Mouse (Mus musculus) c-Kit-negative CD71-positive TER-119-positive erythroid progenitor cells, embryonic 14.5 days (primary cell): ENCODE measurements at regions not wholly inside any gene's neighbourhood (a gene's known extent, or its start where the extent isn't known, plus 50 kb on each side); places are given as distances from the start of the nearest gene placed in this dataset.

ENCODE experiments used
- DNase-seq: peaks from one replicate; pipeline ENCODE4 v3.0.0-alpha.2; 2013; ENCODE audit warnings: low read depth, low spot score

DNA sequence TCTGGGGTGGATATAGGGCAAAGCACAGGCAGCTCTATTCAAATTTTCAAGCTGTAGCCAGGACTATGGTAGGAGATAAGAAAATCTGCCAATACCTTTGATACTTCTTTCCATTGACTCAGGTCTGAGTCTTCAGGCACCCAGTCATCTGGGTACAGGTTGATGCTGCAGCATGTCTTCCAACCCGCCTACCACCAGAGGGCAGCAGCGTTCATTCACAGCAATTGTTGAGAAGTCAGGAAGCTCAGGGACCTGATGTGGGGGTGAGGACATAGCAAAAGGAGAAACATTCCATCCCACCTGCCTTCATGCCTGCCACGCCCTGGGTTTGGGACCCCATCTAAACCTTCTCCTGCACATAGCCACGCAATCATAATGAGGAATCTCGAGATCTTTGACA, 118.2 kb upstream of the Gm21876 start:
- no peak for DNase-seq

DNA sequence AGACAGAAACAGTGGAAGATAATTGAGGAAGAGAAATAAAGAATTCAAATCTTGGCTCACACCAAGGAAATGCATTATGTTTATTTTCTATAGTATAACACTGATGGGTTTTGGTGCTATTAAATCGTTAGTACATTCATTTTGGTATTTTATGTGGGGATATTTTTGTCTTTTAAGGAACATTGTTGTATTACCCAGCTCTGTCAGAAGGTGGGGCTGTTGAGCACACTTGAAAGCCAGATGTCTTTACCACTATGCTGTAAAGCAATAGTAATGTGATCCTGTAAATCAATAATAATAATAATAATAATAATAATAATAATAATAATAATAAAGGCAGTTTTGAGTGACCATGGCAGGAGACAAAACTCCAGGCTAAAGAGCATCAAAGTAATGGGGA, 120.0 kb upstream of the Gm21876 start:
- DNase-seq = no peak

DNA sequence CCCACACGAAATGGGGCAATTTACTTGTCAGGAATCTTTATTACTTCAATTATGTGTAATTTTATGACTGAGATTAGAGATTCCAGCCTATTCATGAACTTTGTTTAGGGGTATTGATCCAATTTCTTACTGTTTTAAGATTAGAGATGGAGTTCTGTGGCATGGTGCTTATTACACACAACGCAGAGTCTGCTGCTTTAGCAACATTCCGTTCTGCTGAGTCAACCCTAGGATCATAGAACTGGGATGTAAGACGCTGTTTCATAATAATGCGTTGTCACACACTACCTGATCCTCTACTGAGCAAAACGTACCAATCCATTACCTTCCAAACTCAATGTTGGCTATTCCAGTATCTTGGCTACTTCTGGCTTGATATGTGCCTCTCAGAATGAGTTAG, 121.9 kb upstream of the Gm21876 start:
- no peak for DNase-seq

DNA sequence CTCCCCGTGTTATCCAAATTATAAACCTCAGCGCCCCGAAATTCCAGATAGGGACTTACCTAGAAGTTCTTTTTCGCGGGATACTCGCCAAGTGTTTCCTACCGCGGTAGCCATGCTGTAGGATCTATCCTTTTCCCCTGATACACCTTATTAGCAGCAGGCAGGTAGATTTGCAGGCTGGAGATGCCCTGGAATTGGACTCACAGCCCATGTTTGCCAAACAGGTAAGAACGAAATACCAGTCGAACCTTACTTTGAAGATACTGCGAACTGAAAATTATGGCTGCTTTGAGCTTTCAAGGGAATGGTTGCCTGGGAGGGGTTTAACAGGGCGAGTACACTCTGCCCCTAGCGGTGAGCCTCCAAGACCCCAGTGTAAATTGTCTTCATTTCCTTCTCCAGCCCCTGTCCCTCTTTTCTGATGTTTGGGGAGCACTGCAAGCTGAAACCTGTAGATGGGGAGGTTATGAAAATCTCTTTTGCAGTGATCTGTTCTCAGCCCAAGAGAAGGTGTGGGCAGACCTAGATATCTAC, 149.8 kb upstream of the Agtr2 start:
- DNase-seq = no peak

DNA sequence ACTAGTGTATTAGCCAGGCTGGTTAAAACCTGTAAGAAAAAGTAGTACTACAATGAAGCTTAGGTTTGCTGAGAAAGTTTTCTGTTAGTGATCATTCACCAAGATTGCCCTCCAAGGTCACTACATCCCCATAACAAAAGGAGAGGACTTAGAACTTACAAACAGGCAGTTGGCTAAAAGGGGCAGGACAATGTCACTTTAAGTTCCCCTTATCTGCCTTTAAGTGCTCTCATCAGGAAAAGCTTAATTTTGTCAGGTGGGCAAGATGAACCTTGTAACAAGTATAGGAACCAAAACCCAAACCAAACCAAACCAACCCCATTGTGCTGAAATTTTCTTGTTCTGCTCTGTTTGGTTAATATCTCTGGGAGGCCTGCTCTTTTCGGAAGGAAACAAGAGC, 139.9 kb upstream of the Agtr2 start:
- no peak for DNase-seq

DNA sequence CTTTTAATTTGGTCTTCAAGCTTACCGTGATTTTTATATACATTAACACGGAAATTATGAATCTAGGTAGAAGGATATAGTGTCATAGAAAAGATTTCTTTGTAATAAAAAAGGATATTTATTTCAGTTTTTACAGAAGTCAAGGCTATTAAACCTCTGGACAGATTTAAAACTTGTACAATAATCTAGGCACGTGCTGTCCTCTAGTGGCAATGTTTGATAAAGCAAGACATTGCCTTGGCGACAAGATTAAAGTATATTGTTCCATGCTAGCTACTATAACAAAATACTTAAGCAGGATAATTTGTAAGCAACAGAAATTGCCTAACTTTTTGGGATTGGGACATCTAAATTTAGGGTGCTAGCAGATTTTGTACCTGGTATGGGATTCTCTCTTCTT, 133.8 kb upstream of the Agtr2 start:
- no peak for DNase-seq

DNA sequence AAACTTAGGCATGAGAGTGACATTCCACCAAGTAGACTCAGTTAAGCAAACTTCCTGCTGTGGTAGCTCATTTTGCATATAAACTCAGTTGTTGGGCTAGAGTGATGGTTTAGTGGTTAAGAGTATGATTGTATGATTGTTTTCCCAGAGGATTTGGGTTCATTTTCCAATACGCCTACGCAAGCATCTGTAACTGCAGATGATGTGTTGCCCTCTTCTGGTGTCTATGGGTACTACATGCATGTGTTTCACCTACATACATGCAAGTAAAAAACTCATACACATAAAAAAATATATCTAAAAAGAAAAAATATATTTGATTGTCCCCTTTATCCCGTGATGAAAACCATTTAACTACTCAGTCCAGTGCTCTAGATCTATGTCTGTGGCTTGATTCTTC, 132.0 kb upstream of the Agtr2 start:
- no peak for DNase-seq

DNA sequence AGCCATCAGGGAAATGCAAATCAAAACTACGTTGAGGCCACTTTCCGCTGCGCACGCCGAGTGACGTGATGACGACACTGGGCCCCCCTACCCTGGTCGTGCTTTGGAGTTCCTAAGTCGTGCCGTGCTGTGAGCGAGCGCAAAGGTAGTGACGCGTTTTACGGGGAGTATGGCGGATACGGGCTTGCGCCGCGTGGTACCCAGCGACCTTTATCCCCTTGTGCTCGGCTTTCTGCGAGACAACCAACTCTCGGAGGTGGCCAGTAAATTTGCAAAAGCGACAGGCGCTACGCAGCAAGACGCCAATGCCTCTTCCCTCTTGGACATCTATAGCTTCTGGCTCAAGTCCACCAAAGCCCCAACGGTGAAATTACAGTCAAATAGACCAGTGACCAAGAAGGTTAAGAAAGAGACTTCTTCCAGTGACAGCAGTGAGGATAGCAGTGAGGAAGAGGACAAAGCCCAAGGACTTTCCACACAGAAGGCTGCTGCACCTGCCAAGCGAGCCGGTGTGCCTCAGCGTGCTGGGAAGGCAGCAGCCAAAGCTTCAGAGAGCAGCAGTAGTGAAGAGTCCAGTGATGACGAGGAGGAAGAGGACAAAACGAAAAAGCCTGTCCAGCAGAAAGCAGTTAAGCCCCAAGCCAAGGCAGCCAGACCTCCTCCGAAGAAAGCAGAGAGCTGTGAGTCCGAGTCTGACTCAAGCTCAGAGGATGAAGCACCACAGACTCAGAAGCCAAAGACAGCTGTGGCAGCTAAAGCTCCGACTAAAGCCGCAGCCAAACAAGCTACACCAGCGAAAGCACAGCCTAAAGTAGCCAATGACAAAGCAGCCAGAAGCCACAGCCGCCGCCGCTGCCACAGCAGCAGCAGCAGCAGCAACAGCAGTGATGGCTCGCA, 123.3 kb upstream of the Agtr2 start:
- no peak for DNase-seq

DNA sequence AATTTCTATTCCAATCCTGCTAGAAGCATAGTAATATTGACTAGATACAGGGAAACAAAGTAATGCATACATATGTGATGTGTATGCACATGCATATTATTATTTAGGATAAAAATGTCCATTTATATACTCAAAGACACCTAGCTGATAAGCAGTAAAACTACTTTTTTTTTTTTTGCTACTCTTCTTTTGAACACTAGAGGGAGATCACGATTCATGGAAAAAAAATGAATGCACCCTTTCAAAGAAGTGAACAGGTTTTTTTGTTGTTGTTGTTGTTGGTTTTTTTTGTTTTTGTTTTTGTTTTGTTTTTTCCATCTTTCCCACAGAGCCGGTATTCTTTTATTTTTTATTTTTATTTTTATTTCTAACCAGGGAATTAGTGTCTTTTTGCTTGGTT, 99.1 kb upstream of the Agtr2 start:
- DNase-seq = no peak

DNA sequence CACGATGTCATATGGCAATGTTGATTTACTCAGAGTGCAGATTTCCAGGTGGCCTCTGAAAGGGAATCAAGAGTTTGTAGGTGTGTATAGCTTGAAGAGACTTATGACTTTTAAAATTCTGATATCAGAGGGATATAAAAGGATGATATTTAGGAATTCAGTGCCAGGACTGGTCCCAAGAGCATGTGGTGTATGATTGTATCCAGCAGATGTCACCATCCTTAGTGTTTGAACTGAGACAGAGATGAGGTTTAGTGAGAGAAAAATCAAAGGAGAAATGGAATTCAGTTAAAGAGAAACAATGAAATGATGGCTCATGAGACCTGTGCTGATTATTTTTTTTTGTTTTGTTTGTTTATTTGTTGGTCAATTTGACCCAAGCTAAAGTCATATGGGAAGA, 94.4 kb upstream of the Agtr2 start:
- DNase-seq = no peak

DNA sequence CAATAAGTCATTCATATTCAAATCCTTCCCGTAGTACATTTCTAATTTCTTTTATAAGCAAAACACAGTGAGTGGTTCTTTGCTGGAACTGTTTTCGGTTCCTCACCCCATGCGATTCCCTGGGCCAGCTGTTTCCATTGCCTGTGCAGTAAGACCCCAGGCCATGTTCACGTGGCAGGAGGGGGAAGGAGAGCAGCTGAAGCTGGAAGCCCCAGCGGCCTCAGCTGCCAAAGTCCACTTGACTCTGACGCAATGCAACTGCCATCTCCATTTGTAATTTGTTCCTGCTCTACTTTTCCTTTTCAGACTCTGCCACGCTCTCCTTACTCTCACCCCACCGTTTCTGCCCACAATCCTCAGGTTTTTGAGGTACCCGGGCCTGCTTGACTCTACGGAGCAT, 91.1 kb upstream of the Agtr2 start:
- DNase-seq = no peak

DNA sequence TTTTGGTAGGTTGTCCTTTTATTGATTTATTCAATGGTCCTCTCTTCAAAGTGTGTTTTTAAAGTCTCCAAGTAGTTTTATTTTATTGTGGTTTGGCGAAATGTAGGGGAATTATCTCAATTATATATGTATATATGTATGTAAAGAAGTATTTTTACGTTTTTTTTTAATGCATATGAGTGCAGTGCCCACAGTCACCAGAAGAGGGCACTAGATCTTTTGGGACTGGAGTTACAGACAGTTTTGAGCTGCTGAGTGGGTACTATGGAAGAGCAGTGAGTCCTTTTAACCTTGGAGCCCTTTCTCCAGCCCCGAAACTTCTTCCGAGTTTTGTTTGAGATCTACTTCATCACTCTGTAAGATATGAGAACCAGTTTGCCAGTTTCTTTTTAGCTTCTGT, 59.5 kb upstream of the Agtr2 start:
- DNase-seq = peak; percentile 1

DNA sequence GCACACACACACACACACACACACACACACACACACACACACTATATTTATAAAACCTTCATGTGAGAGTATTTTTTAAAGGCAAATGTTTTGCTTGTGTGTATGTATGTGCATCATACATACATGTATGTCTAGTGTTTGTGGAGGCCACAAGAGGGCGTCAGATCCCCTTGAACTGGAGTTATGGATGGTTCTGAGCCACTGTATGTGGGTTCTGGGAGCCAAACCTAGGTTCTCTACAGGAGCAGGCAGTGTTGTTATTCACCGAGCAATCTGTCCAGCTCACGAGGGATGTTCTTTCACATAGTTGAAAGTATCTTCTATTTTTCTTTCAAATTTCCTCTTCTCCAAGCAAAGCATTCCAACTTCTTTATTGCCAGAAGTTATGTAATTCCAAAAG, 56.3 kb upstream of the Agtr2 start:
- no peak for DNase-seq

DNA sequence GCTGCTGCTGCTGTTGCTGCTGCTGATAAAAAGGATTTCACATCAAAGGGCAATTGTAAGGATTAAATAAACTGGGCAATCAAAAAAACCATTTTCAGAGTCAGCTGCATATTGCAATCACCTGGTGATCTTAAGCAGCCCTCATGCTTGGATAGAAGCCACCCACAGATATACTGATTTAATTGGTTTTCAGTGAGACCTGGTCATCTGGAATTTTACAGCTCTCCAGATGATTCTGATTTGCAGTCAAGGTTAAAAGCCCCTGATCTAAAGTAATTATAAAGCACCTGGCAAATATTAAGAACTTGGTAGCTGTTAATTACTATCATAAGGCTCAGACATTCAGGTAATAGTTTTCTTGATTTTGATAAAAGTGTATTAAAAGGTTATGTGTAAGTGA, 50.8 kb upstream of the Agtr2 start:
- DNase-seq = no peak
